ENCODE assay signal across 1 mouse cellular context in the genomic region with DNA sequence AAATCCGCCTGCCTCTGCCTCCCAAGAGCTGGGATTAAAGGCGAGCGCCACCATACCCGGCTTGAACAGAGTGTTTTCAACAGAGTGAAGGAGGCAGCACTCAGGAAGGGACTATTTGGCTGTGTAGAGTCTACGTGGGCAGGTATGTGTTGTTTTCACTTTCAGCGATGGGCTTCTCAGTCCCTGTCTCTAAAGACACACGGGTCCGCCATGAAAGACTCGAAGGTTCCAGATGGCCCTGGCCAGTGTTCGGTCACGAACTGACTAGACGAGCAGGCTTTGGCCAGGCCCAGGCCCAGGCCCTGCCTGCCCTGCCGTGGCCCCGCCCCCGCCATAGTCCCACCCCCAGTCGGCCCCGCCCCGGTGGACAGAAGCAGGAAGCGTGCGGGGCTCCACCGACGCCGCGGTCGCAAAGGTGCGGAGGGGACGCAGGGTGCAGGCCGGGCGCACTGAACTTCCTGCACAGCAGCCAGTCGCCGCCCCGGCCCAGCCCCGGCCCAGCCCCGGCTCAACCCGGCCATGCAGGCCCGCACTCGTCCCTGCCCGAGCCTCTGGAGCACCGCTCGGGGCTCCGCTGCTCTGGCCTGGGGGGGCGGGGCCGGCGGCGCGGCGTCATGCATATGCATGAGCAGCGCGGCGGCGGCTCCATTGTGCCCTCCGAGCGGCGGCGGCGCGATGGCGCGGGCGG.
TF ChIP-seq lines count a peak whose summit lies in the region.

A gene (plus strand): TSS at position 349 of the 688 bp plus-strand sequence.

TF ChIP-seq in CH12.LX, 34 proteins besides CTCF, POLR2A, EP300 and RAD21 (continued from another document):
- TF ChIP-seq ZNF384 (IDR thresholded peaks at IDR 0.05; ENCODE audit: low read depth, low read length), result no peak; the same call in 1 of the 2 replicates
- peak; percentile 78; the same call in 1 of the 2 replicates for TF ChIP-seq TCF12 (IDR thresholded peaks at IDR 0.05; ENCODE audit: low read depth, low read length)
- 0 out of 2 replicates have a peak, but pooled peaks have one; percentile 30 for TF ChIP-seq KAT2A (IDR thresholded peaks at IDR 0.05; ENCODE audit: insufficient replicate concordance, low read length)
- no peak for TF ChIP-seq MAZ (IDR thresholded peaks at IDR 0.05; ENCODE audit: low read depth, low read length)
- TF ChIP-seq ELF1 (IDR thresholded peaks at IDR 0.05; ENCODE audit: low read depth, low read length), result peak; percentile 93
- peak; percentile 81; the same call in 1 of the 2 replicates for TF ChIP-seq TBP (conservative IDR thresholded peaks at IDR 0.05; ENCODE audit: low read depth, low read length)
- TF ChIP-seq ZKSCAN1 (IDR thresholded peaks at IDR 0.05; ENCODE audit: borderline replicate concordance, low read depth, low read length), result no peak
- no peak for TF ChIP-seq SMC3 (IDR thresholded peaks at IDR 0.05; ENCODE audit: low read depth, low read length)
- no peak for TF ChIP-seq MAFK (IDR thresholded peaks at IDR 0.05; ENCODE audit: insufficient replicate concordance, low read length)
- no peak for TF ChIP-seq RCOR1 (conservative IDR thresholded peaks at IDR 0.05; ENCODE audit: low read depth, low read length)
- TF ChIP-seq POLR2AphosphoS2 (IDR thresholded peaks at IDR 0.05; ENCODE audit: low read depth, low read length), result peak; percentile 89
- TF ChIP-seq SIN3A (IDR thresholded peaks at IDR 0.05; ENCODE audit: low read length), result no peak; the same call in none of the 2 replicates
- peak; percentile 63 for TF ChIP-seq MEF2A (IDR thresholded peaks at IDR 0.05; ENCODE audit: borderline replicate concordance, low read depth, low read length)
- no peak; the same call in 1 of the 2 replicates for TF ChIP-seq ETS1 (conservative IDR thresholded peaks at IDR 0.05; ENCODE audit: low read depth, low read length)
- TF ChIP-seq UBTF (IDR thresholded peaks at IDR 0.05; ENCODE audit: low read depth, low read length), result peak; percentile 94; the same call in 1 of the 2 replicates
- no peak for TF ChIP-seq ZC3H11A (IDR thresholded peaks at IDR 0.05; ENCODE audit: low read depth, low read length)
- TF ChIP-seq CHD2 (IDR thresholded peaks at IDR 0.05; ENCODE audit: low read length), result no peak
- TF ChIP-seq HCFC1 (IDR thresholded peaks at IDR 0.05; ENCODE audit: low read depth, low read length), result peak; percentile 73
- peak; percentile 53 for TF ChIP-seq NRF1 (IDR thresholded peaks at IDR 0.05; ENCODE audit: low read depth, low read length)
- peak; percentile 40 for TF ChIP-seq IRF4 (IDR thresholded peaks at IDR 0.05; ENCODE audit: low read depth, low read length)
- TF ChIP-seq USF2 (conservative IDR thresholded peaks at IDR 0.05; ENCODE audit: low read depth, low read length), result no peak
- no peak for TF ChIP-seq JUND (conservative IDR thresholded peaks at IDR 0.05; ENCODE audit: low read depth, low read length)
- TF ChIP-seq USF1 (IDR thresholded peaks at IDR 0.05; ENCODE audit: low read depth, low read length), result no peak
- no peak for TF ChIP-seq BHLHE40 (IDR thresholded peaks at IDR 0.05; ENCODE audit: low read depth, low read length)
- no peak for TF ChIP-seq PAX5 (IDR thresholded peaks at IDR 0.05; ENCODE audit: low read length)
- TF ChIP-seq CHD1 (IDR thresholded peaks at IDR 0.05; ENCODE audit: low read depth, low read length), result no peak
TF ChIP-seq in CH12.LX: peak in this region for 14.
